Mouse (Mus musculus): ENCODE measurements at regions not wholly inside any gene's neighbourhood (a gene's known extent, or its start where the extent isn't known, plus 50 kb on each side); places are given as distances from the start of the nearest gene placed in this dataset.

- TF ChIP-seq CTCF (IDR thresholded peaks at IDR 0.05; ENCODE audit: low read depth, low read length) = no peak
- TF ChIP-seq GATA1 (IDR thresholded peaks at IDR 0.05; ENCODE audit: borderline replicate concordance, low read length) = no peak
- no peak for TF ChIP-seq GATA2 (IDR thresholded peaks at IDR 0.05; ENCODE audit: borderline replicate concordance, low read depth, low read length)
Observed at GRCm38 (mm10) chr3:54540540-54541080, 152.0 kb upstream of the Supt20 start.
